Mouse (Mus musculus) liver, postnatal 0 days (tissue): ENCODE measurements at regions not wholly inside any gene's neighbourhood (a gene's known extent, or its start where the extent isn't known, plus 50 kb on each side); places are given as distances from the start of the nearest gene placed in this dataset.

Experiments used
- CTCF ChIP-seq: sonication (generic); IDR thresholded peaks from 2 replicates; pipeline ENCODE4 v1.5.1; 2016; ENCODE audit warnings: antibody characterized with exemption, low read depth
- EP300 ChIP-seq: IDR thresholded peaks from 2 replicates; pipeline ENCODE4 v1.6.1; 2016; ENCODE audit warnings: antibody characterized with exemption, low read depth, mild to moderate bottlenecking

DNA sequence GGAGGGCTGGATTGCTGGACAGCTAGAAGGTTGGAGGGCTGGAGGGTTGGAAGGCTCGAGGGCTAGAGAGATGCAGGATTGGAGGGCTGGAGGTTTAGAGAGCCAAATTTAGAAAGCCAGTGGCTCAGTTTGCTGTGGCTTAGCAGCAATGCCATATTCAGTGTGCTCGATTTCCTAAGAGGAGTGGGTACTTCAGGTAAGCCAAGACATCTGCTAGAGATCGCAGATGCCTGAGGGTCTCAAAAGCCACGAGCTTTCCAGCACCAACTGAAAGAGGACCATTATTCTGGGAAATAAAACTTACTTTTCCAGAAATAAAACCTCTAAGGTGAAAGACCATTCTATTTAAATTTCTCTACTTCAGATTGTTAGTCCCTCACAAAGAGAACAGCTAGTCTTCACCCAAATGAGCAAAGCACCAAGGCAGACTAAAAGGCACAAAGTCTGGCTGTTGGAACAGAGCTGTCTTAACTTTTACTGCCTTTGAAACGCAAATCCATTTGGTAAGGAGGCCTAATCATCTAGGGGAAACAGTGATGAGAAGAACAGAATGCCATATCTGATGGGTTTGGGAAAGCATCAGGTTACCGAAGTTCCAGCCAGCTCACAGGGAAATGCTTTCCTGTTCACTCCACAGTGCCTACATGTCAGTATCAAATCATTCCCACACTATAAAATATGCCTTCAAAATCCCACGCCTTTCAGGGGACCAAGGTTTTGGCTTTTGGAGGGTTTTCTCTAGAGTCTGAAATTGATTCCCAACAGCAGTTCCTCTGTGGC, 98.3 kb upstream of the Sec61g start:
- TF ChIP-seq CTCF (no peak), EP300 (no peak)
